Mouse (Mus musculus): ENCODE results near the gene Sfxn3.
"Not testable (repeated sequence)": the region's sequence is repeated elsewhere in the genome, so short reads cannot be mapped to it uniquely, and the experiment has no call there.

The Sfxn3 gene

GRCm38 (mm10) chr19:45018351-45018831 is 28.9 kb upstream of the Sfxn3 start:
- DNase-seq: no peak

GRCm38 (mm10) chr19:45020348-45020747 is 27.0 kb upstream of the Sfxn3 start:
- no peak for DNase-seq

GRCm38 (mm10) chr19:45021362-45021761 is 25.9 kb upstream of the Sfxn3 start:
- no peak for DNase-seq

GRCm38 (mm10) chr19:45023993-45024392 is 23.3 kb upstream of the Sfxn3 start:
- DNase-seq: no peak

- no peak for DNase-seq
These were observed 22.5 kb upstream of the Sfxn3 start for GRCm38 (mm10) chr19:45024775-45025174.

- no peak for DNase-seq
These were observed 21.2 kb upstream of the Sfxn3 start for GRCm38 (mm10) chr19:45025937-45026568.

- no peak for DNase-seq
These were observed 20.2 kb upstream of the Sfxn3 start for GRCm38 (mm10) chr19:45026958-45027670.

- no peak for DNase-seq
These were observed 19.5 kb upstream of the Sfxn3 start for GRCm38 (mm10) chr19:45027848-45028247.

GRCm38 (mm10) chr19:45028746-45029145 is 18.6 kb upstream of the Sfxn3 start:
- no peak for DNase-seq

GRCm38 (mm10) chr19:45029571-45029970 is 17.7 kb upstream of the Sfxn3 start:
- no peak for DNase-seq

- DNase-seq: peak in 1 of 2 experiments; percentile 72
These were observed 17.2 kb upstream of the Sfxn3 start for GRCm38 (mm10) chr19:45030111-45030510.

GRCm38 (mm10) chr19:45030746-45031693 is 16.3 kb upstream of the Sfxn3 start:
- DNase-seq: peak in 1 of 2 experiments; percentile 59

GRCm38 (mm10) chr19:45031780-45032179 is 15.5 kb upstream of the Sfxn3 start:
- DNase-seq: peak in 1 of 2 experiments; percentile 61

- DNase-seq: no peak
These were observed 14.6 kb upstream of the Sfxn3 start for GRCm38 (mm10) chr19:45032570-45033332.

GRCm38 (mm10) chr19:45036867-45037266 is 10.4 kb upstream of the Sfxn3 start:
- peak in 1 of 2 experiments; percentile 48 for DNase-seq

GRCm38 (mm10) chr19:45038198-45038597 is 9.1 kb upstream of the Sfxn3 start:
- not testable (repeated sequence) for DNase-seq

- no peak for DNase-seq
These were observed 7.1 kb upstream of the Sfxn3 start for GRCm38 (mm10) chr19:45040214-45040613.

- no peak for DNase-seq
These were observed 2.8 kb upstream of the Sfxn3 start for GRCm38 (mm10) chr19:45044389-45044927.

GRCm38 (mm10) chr19:45045236-45045635 is 2.1 kb upstream of the Sfxn3 start:
- DNase-seq: no peak

GRCm38 (mm10) chr19:45045651-45046050 is 1.7 kb upstream of the Sfxn3 start, which contains the start of gene Pdzd7:
Gene Pdzd7 (minus strand): TSS chr19:45045717.
- DNase-seq: no peak

GRCm38 (mm10) chr19:45046523-45047321 is 581 bp upstream of the Sfxn3 start:
- DNase-seq: peak; percentile 54 to 66
